Mouse (Mus musculus) limb, embryonic 10.5 days (tissue): ENCODE results near the gene Eif3l. TPM values are rescaled to one million over a fixed set of nuclear protein-coding genes. Genes with fewer than 3 reads are reported as not detected.
A peak's percentile ranks its signal among the peaks of the same experiment; 100 is the strongest.

Source experiments
- DNase-seq: peaks from one replicate; pipeline ENCODE4 v3.0.0-alpha.2; 2017; ENCODE audit warnings: low spot score
- H3K27ac ChIP-seq: fragments of 300-500 bp; sonication (generic); 2 replicates; pipeline ENCODE4 v1.5.1; 2016; ENCODE audit warnings: mild to moderate bottlenecking
- H3K27me3 ChIP-seq: fragments of 300-500 bp; sonication (generic); 2 replicates; pipeline ENCODE4 v1.6.1; 2016; ENCODE audit warnings: low read depth, mild to moderate bottlenecking; ENCODE audit not compliant: poor library complexity, severe bottlenecking
- H3K36me3 ChIP-seq: fragments of 300-500 bp; sonication (generic); 2 replicates; pipeline ENCODE4 v1.6.1; 2016; ENCODE audit warnings: mild to moderate bottlenecking, moderate library complexity
- H3K4me1 ChIP-seq: fragments of 300-500 bp; sonication (generic); 2 replicates; pipeline ENCODE4 v1.6.1; 2016
- H3K4me3 ChIP-seq: fragments of 300-500 bp; sonication (generic); 2 replicates; pipeline ENCODE4 v1.5.1; 2016; ENCODE audit warnings: mild to moderate bottlenecking, moderate library complexity
- H3K9me3 ChIP-seq: fragments of 300-500 bp; sonication (generic); replicated peaks from 2 replicates; pipeline ENCODE4 v1.6.1; 2016; ENCODE audit warnings: mild to moderate bottlenecking
- WGBS: fragments of 180-500 bp; shearing (Covaris S2); methylation state at CpG from one replicate; pipeline ENCODE4 v1.1.7; 2016; 5-methylcytosine and 5-hydroxymethylcytosine counted together
- polyA plus RNA-seq: library from polyadenylated mRNA; unstranded; fragments of >200 nt; fragmentation: Nextera tagmentation; extraction: Ambion mirVana; gene quantifications from 2 replicates; pipeline ENCODE4 v1.2.1, GENCODE M21; 2016

Gene Eif3l
- polyA plus RNA-seq, 1 experiment from 2014 or later, result 278 TPM

DNA sequence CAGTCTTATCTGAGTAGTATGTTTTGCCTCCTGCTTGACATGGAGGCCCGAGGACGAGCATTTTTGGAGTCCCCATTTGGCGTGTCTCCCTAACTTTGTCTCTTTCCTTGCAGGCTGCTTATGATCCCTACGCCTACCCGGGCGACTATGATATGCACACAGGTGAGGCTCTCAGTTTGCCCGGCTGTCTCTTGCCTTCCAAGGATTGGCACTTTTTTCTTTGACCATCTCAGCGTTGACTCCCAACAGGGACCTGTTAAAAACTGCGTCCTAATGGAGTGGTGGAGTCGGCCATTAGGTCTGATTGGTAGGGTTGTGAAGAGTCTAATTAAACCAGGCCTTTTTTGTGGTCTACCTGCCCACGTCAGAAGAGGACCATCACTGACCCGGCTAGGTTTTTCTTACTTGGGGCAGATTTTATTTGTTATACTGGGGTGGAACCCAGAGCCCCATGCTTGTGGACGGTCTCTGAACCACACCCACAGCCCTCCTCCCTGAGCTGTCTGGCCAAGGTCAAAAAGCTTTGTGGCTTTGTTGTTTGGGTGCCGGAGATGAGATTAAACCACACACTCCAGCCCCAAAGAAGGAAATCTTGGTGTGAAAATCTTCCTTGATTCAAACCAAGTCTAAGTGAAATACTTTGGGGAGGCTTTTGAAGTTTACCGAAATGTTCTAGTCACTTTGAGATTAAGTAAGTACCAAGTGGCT, 833 bp downstream of the Eif3l start:
- no peaks in the 10 kb centered on the region for H3K27me3 ChIP-seq
- H3K4me3 ChIP-seq, result peak overlapping the region; percentile 85
- no peaks in the 10 kb centered on the region for H3K9me3 ChIP-seq
- H3K27ac ChIP-seq, result peak overlapping the region; percentile 80
- 41% methylated on average over 15 of the region's 15 CpGs for WGBS
- peaks cover 22% of the 10 kb centered on the region for H3K4me1 ChIP-seq
- DNase-seq, result no peak
- H3K36me3 ChIP-seq, result peaks cover 52% of the 10 kb centered on the region

DNA sequence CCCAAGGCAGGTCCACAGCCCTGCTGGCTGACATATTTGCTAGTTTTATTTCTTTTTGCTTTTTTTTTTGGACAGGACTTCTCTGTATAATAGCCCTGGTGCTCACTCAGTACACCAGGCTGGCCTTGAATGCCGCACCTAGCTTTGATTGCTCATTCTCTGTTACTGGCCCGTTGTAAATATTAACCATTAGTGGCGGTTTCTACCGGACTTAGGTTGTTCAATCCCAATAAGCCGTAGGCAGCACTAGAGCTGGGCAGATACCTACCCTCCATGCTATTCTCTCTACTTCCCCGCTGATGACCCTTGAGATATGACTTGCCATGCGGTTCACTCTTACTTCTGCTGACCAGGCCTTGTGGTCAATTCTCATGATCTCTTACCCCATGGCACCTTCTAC, 4.6 kb downstream of the Eif3l start:
- no peak overlapping the region for H3K4me3 ChIP-seq
- H3K27ac ChIP-seq, result no peak overlapping the region
- H3K27me3 ChIP-seq, result no peaks in the 10 kb centered on the region
- DNase-seq, result no peak
- 97% methylated on average over 7 of the region's 7 CpGs for WGBS
- H3K9me3 ChIP-seq, result no peaks in the 10 kb centered on the region
- peaks cover 15% of the 10 kb centered on the region for H3K4me1 ChIP-seq
- H3K36me3 ChIP-seq, result peaks cover 89% of the 10 kb centered on the region

DNA sequence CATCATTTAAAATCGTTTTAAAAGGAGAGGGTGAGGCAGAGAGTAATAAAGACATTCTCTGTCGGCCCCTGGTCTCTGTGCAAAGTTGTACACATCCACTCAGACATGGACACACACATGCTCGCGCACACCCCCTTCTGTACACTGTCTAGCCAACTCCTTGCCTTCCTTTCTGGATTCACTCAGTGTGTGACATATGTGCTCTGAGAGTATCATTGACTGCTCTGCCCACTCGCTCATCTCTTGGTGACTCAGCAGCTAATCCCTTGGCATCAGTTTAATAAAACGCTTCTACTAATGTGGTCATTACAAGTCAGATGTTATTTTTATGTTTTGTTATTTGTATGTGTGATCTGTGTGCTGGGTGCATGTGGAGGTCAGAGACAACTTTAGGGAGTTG, 17.3 kb downstream of the Eif3l start:
- Histone ChIP-seq H3K27ac (no peak overlapping the region), H3K27me3 (no peaks in the 10 kb centered on the region), H3K4me1 (peaks cover 1% of the 10 kb centered on the region; the same call in 1 of the 2 replicates), H3K4me3 (no peak overlapping the region), H3K9me3 (no peaks in the 10 kb centered on the region), H3K36me3 (peaks cover 90% of the 10 kb centered on the region)
- 92% methylated on average over 6 of the region's 6 CpGs for WGBS
- DNase-seq, result no peak

DNA sequence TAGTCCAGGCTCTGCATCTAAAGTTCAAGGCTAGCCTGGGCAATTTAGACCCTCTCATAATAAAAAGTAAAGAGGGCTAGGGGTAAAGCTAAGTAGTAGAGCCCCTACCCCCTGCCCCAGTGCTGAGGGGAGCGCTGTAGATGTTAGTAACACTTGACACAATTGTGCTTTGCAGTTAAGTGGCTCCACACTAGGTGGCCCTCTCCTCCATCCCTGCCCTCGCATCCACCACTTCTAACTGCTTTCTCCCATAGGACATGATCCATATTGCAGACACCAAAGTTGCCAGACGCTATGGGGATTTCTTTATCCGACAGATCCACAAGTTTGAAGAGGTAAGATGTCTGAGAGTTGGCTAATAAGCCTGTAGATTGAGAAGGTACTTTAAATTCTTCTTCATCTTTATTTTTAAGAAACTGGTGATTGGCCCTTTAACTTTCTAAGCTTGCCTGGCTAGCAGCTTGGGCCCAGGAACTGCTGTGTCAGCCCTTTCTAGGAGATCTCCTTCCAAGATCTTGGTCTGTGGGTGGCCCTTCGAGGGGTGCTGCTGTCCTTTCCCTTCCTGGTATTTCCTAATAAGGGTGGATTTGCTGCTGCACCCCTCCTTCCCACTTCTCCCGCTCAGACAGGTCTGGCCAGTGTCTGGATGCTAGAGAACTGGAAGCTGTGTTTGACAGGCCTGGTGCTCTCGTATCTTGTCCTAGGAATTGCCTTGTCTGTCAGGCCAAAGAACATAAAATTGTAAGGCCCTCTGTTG, 18.3 kb downstream of the Eif3l start:
- DNase-seq, result no peak
- H3K36me3 ChIP-seq, result peaks cover 82% of the 10 kb centered on the region
- H3K4me3 ChIP-seq, result no peak overlapping the region
- WGBS, result 82% methylated on average over 7 of the region's 7 CpGs
- no peaks in the 10 kb centered on the region for H3K27me3 ChIP-seq
- H3K27ac ChIP-seq, result no peak overlapping the region
- peaks cover 11% of the 10 kb centered on the region; the same call in 1 of the 2 replicates for H3K4me1 ChIP-seq
- H3K9me3 ChIP-seq, result no peaks in the 10 kb centered on the region

DNA sequence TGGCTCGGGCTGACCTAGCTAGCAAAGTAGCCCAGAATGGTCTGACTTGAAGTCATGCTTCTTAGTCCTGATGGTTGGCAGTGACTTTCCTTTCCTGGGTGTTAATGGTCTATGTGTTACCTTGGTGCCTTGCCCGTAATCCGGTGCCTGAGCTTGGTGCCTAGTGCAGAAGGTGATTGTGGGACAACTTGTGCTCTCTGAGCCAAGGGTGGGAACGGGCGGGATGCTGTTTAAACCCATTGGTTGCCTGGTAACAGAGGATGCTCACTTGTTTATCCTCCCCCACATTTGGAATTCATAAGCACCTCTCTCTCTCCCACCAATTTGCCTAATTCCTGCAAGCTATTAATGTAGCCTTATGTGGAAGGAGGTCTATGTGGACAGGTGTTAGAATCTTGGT, 20.5 kb downstream of the Eif3l start:
- no peak overlapping the region for H3K4me3 ChIP-seq
- no peaks in the 10 kb centered on the region for H3K9me3 ChIP-seq
- H3K27ac ChIP-seq, result no peak overlapping the region
- no peak for DNase-seq
- 89% methylated on average over 5 of the region's 5 CpGs for WGBS
- peaks cover 60% of the 10 kb centered on the region for H3K36me3 ChIP-seq
- H3K4me1 ChIP-seq, result peaks cover 26% of the 10 kb centered on the region
- no peaks in the 10 kb centered on the region for H3K27me3 ChIP-seq

DNA sequence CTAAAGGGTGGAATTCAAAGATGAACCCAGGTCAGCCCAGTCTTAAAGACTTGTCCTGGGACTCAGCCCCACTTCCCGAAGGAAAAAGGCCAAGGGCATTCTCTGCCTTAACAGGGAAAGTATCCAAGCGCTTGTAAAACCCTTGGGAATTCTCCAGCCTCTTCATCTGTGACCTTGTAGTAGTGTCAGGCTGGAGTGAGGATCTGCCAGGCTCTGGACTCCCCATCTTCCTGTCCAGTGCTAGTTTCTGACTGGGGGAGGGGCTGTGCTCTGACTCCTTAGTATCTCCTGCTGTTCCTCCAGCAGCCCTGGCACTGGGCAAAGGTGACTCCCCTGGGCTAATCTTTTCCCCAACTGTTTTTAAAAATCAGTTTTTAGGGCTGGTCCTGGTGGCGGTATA, 21.6 kb downstream of the Eif3l start:
- no peak overlapping the region for H3K4me3 ChIP-seq
- no peaks in the 10 kb centered on the region for H3K9me3 ChIP-seq
- peaks cover 33% of the 10 kb centered on the region for H3K4me1 ChIP-seq
- H3K27me3 ChIP-seq, result no peaks in the 10 kb centered on the region
- no peak overlapping the region for H3K27ac ChIP-seq
- WGBS, result 78% methylated on average over 3 of the region's 3 CpGs
- H3K36me3 ChIP-seq, result peaks cover 49% of the 10 kb centered on the region
- no peak for DNase-seq

DNA sequence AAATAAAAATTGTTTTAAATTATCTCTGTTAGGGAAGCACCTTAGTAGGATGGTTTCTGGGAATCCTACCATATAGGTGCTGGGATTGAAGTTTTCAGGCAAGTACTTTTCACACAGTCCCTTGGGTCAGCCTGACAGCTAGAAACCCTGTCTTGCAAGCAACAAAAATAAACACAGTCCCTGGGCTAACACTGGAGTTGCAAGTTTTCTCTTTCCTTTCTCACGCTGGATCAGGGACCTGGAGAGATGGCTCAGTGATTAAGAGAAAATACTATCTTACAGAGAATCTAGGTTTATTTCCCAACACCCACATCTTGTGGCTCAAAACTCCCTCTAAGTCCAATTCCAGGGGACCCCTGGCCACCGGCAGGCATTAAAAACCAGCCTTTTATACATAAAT, 22.2 kb downstream of the Eif3l start:
- H3K9me3 ChIP-seq, result no peaks in the 10 kb centered on the region
- H3K4me3 ChIP-seq, result no peak overlapping the region
- H3K27me3 ChIP-seq, result no peaks in the 10 kb centered on the region
- H3K4me1 ChIP-seq, result peaks cover 37% of the 10 kb centered on the region
- H3K27ac ChIP-seq, result no peak overlapping the region
- H3K36me3 ChIP-seq, result peaks cover 43% of the 10 kb centered on the region
- WGBS, result 31% methylated on average over 2 of the region's 2 CpGs
- no peak for DNase-seq

DNA sequence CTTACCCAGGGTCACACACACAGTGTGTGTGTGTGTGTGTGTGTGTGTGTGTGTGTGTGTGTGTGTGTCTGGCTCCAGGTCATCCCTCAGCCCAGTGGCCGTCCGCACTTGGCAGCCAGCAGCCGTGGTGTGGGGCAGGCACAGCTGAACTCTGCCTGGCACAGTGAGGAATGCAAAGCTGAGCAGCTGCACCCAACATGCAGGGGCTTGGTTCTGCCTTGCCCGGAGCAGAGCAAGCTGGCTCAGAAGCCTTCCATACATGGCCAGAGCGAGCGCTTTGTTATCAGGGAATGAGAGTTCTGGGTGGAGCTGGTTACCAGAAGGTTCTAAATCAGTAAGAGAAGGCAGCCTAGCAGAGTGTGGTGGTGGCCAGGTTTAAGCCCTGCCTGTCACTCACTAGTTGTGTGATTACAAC, 22.6 kb downstream of the Eif3l start:
- no peak overlapping the region for H3K4me3 ChIP-seq
- H3K9me3 ChIP-seq, result no peaks in the 10 kb centered on the region
- peaks cover 37% of the 10 kb centered on the region for H3K4me1 ChIP-seq
- peaks cover 38% of the 10 kb centered on the region for H3K36me3 ChIP-seq
- H3K27me3 ChIP-seq, result no peaks in the 10 kb centered on the region
- WGBS, result 55% methylated on average over 6 of the region's 6 CpGs
- H3K27ac ChIP-seq, result no peak overlapping the region
- no peak for DNase-seq

DNA sequence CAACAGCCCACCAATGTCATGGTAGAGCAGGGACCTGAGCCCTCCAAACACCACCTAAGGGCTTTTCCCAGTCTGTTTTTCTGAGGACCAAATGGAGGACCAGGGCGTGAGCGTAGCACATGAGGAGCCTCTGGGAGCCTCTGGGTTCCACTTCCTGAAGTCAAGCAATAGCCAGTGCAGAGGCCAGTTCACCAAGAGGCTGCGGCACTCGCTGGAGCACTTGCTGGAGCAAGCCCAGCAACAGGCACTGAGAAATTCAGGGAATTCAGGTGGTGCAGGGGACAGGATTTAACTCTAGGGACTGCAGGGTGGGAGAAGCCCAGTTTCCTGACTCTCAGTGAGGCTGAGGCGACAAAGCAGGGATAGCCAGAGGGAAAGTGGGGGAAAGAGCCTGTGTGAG, 23.2 kb downstream of the Eif3l start:
- Histone ChIP-seq H3K4me3 (no peak overlapping the region), H3K4me1 (peaks cover 37% of the 10 kb centered on the region), H3K27me3 (no peaks in the 10 kb centered on the region), H3K36me3 (peaks cover 32% of the 10 kb centered on the region), H3K9me3 (no peaks in the 10 kb centered on the region), H3K27ac (peak overlapping the region; percentile 7; the same call in 1 of the 2 replicates)
- no peak for DNase-seq
- WGBS, result 63% methylated on average over 5 of the region's 5 CpGs

DNA sequence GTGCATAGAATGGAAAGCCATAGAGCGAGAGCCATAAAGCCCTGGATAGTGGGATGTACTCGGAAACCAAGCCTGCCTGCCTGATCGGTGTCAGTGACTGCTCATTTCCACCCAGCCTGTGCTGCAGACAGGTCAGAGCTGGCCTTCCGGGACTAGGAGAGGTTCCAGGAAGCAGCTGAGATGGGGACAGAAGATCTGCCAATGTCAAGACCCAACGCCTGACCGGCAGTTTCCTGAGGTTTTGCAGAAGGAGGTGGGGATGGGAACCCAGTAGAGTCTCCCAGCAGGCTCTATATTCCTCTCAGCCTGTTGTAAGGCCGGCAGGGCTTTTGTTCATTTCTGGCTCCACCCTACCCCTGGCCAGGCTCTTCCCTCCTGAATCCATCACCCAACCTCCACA, 23.9 kb downstream of the Eif3l start:
- peaks cover 26% of the 10 kb centered on the region for H3K36me3 ChIP-seq
- peaks cover 37% of the 10 kb centered on the region for H3K4me1 ChIP-seq
- no peaks in the 10 kb centered on the region for H3K27me3 ChIP-seq
- no peaks in the 10 kb centered on the region for H3K9me3 ChIP-seq
- H3K27ac ChIP-seq, result peak overlapping the region; percentile 50; the same call in 1 of the 2 replicates
- no peak for DNase-seq
- H3K4me3 ChIP-seq, result no peak overlapping the region
- WGBS, result 60% methylated on average over 7 of the region's 7 CpGs

DNA sequence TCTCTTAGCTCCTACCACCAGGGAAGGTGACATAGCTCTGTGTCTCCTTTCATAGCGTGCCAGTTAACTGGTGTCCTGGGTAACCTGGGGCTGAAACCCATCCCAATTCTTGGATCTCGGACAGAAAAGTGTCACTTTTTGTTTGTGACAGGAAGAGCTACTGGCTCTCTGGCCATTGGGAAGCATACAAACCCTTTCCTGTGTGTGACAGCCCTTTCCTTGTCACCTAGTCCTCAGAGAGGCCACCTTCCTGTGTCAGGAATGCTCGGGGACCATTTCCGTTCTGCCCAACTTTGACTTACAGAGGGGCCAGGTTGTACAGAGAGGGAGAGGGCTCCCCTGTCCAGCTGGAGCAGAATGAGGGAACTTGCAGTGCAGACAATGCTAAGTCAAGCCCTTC, 24.5 kb downstream of the Eif3l start:
- 68% methylated on average over 4 of the region's 4 CpGs for WGBS
- DNase-seq, result no peak
- H3K27ac ChIP-seq, result peak overlapping the region; percentile 50
- H3K9me3 ChIP-seq, result no peaks in the 10 kb centered on the region
- H3K27me3 ChIP-seq, result no peaks in the 10 kb centered on the region
- H3K4me3 ChIP-seq, result no peak overlapping the region
- H3K4me1 ChIP-seq, result peaks cover 37% of the 10 kb centered on the region
- peaks cover 20% of the 10 kb centered on the region for H3K36me3 ChIP-seq

DNA sequence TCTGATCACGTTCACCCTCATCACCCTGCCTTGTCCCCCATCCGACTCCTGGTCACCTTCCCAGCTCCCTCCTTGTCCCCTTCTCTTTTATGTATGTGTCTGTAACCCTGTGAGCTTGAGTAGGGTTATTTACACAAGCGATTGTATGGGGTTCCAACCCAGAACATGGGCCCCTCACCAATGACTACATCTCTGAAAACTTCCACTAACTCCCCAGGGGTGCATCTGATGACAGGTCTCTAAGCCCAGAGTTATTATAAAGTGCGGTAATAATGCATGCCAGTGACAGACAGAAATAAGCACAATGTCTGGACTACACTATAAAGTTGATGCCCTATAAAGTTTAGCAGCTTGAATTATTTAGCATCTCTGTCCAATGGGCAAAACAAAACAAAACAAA, 25.4 kb downstream of the Eif3l start:
- no peak for DNase-seq
- peaks cover 10% of the 10 kb centered on the region for H3K36me3 ChIP-seq
- WGBS, result 84% methylated on average over 4 of the region's 4 CpGs
- H3K4me3 ChIP-seq, result no peak overlapping the region
- peaks cover 37% of the 10 kb centered on the region for H3K4me1 ChIP-seq
- H3K9me3 ChIP-seq, result no peaks in the 10 kb centered on the region
- no peaks in the 10 kb centered on the region for H3K27me3 ChIP-seq
- no peak overlapping the region for H3K27ac ChIP-seq

DNA sequence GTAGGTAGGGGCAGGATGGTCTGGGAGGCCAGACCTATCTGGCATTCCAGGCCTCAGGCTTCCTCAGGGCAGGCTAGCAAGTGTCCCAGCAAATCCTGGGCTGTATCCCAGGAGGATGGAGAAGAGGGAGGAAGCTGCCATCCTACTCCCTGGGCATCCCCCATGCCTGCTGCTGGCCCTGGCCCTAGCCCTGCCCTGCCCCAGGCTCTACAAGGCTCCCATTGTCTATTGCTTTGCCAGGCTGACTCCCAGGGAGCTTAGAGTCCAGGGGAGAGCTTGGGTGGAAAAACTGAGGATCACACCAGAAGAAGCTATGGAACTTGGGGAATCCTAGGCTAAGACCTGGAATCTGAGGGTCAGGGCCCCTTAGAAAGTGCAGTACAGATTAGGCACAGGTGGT, 26.6 kb downstream of the Eif3l start:
- H3K4me1 ChIP-seq, result peaks cover 37% of the 10 kb centered on the region

More for the DNA sequence above, 26.6 kb downstream of the Eif3l start:
- no peak for DNase-seq
- H3K9me3 ChIP-seq, result no peaks in the 10 kb centered on the region
- H3K4me3 ChIP-seq, result no peak overlapping the region
- H3K36me3 ChIP-seq, result no peaks in the 10 kb centered on the region
- H3K27ac ChIP-seq, result no peak overlapping the region; the same call in 1 of the 2 replicates
- H3K27me3 ChIP-seq, result no peaks in the 10 kb centered on the region
